Mouse (Mus musculus) E14TG2a.4 (cell line): ENCODE results near the gene Shq1.

ENCODE experiments used
- CTCF ChIP-seq: conservative IDR thresholded peaks from 2 replicates; pipeline ENCODE4 v1.5.1; 2014; ENCODE audit warnings: low read length
- POU5F1 ChIP-seq: IDR thresholded peaks from 2 replicates; pipeline ENCODE4 v1.6.1; 2014; ENCODE audit warnings: low read length, borderline replicate concordance

GRCm38 (mm10) chr6:100700774-100701173 lies 29.8 kb upstream of the Shq1 start:
- TF ChIP-seq CTCF (no peak), POU5F1 (no peak)
